Mouse (Mus musculus) olfactory bulb, adult 2 months (tissue): ENCODE measurements around the gene Wfdc16.

Experiments used
- CTCF ChIP-seq: fragments of 200-500 bp; IDR thresholded peaks from 2 replicates; pipeline ENCODE4 v1.5.1; 2012; ENCODE audit warnings: low read depth, mild to moderate bottlenecking, low read length, moderate library complexity; ENCODE audit not compliant: insufficient read depth
- POLR2A ChIP-seq: fragments of 200-500 bp; IDR thresholded peaks from 2 replicates; pipeline ENCODE4 v1.6.1; 2012; ENCODE audit warnings: mild to moderate bottlenecking, low read depth, low read length, moderate library complexity; ENCODE audit not compliant: insufficient read depth

- TF ChIP-seq CTCF (no peak), POLR2A (no peak)
These were observed 16.8 kb downstream of the Wfdc16 start for GRCm38 (mm10) chr2:164621775-164622174.
